Mouse (Mus musculus): ENCODE data around the gene Tldc1.

Tldc1 gene

DNA sequence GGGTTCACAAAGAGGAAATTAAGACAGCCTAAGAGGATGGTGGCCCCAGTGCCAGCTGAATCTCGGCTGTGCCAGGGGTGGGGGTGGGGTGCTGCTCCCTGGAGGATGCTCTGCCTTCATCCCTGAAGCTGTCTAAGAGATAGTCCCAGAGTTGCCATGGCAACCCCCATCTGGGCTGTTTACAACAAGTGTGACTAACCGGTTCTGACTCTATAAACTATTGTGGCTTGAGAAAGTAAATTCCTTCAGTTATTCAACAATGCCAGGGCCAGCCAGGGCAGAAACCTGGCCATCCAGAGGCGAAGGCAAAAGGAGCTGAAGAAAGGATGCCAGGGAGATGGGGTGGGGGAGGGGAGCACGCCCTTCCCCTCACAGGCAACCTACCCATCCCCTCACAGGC lies 23.0 kb upstream of the Tldc1 start:
- DNase-seq (ENCODE audit: extremely low spot score), result no peak

DNA sequence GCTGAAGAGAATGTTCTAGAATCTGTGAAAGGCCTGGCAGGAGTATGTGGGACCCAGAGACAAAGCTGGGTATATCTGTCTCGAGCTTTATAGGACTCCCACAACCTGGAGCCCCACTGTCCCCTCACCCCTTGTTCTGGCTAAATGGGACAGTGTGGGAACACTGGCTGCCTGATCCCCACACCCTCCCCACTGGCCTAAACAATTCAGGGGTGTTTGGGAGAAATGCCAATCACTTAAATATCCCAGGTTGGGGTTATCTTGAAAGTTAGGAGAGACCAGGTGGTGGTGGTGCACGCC lies 20.7 kb upstream of the Tldc1 start:
- DNase-seq (ENCODE audit: extremely low spot score), result no peak

DNA sequence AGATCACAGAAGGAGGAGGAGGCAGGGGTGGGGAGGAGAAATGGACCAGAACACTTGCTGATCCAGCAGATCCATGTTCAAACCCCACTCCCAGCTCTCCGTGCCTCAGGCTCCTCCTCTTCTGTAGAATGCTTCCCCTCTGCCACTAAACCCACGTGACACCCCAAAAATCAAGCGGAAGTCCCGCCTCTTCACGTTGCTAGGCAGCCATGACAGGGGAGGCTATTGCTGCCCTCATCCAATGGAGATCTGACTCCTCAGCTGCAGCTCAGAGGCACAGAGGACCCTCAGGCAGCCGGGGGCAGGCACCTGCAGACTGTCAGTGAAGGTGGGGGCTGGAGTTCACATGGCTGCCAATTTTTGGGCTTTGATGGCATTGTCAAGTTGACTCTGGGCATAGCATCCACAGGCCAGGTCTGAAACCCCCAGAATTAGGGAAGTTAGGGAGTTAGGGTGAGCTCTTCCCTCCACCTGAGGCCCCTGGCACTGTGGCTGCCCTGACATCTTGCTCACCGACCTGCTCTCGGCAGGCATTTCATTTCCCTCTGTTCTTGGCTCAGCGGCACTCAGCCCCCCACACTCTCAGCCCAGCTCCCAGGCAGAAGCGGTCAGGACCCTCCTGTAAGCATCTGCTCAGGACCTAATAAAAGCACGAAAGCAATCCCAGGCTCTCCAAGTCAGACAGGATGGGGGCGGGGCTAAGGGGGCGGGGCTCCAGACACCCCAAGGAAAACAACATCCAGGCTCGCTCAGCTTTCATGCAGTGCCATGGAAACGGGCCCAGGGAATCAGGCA lies 20.2 kb upstream of the Tldc1 start:
- DNase-seq (ENCODE audit: extremely low spot score), result peak; percentile 66

DNA sequence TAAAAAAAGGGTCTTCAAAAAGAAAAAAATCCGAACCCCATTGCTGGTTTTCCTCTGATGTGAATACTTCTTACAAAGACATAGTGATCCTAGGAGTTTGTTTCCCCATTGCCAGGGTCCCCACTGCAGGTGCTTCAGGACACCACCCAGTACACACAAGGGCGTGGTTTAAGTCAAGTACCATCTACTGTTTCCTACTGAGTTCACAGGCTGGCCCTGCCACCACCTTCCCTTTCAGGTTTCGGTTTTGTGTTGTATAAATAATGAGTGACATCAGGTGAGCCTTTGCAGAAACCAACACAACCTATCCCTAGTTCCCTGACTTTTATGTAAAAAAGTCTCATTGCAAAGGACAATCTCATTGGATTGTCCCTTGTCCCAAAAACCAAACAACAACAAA lies 17.4 kb upstream of the Tldc1 start:
- no peak for DNase-seq (ENCODE audit: extremely low spot score)

DNA sequence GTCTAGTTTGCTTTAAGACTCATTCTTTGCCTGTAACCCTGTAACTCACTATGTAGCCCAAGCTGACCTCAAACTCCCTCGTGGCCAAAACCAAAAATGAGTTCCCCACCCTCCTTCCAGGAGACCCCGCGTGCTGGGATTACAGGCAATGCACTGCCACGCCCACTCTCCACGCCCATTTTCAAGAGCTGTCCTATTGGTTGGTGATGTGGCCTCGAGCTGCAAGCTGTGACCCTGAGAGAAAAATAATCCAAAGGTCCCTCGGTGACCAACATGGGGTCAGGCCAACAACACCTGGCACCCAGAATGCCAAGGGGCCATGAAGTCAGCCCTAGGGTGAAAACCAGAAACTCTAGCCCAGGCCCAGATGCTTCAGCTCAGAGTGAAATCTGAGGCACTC lies 16.5 kb upstream of the Tldc1 start:
- DNase-seq (ENCODE audit: extremely low spot score), result no peak

DNA sequence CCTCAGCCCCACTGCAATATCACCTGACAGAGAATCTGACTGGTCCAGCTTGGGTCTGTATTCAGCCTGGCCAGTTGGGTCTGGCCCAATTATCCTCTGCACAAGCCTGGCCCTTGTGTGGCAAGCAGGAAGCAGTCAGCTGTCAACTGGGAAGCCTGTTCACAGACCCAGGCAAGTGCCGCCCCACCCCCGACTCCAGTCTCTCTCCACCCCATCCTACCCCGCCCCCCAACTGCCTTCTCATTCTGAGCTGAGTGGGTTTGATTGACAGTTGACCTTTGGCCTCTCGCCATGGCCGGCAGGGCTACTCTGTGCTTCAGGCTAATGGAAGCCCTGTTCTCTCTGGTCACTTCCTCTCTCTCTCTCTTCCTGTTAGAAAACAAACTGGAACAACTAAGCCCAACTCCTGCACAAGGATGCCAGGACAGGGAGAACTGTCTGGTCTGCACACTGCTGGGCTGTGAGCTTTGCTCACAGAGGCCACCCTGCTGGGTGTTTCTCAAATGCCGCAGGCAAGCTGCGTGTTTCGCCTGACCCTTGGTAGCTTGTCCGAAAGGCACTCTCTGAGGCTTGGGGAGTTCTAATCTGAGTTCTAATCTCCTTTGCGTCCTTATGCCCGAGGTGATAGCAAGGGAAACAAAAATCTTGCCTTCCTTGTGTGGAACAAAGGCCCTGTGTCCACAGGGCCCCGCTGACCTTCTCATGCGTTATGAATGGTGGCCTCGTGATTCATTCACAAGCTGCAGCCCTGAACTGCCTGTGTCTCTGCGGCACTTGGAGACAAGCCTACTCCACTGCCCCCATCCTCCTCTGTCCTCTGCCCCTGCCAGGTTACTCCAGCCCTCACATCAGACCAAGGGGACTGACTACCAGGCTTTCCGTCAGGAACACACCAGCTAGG lies 13.8 kb upstream of the Tldc1 start:
- peak; percentile 92 for DNase-seq (ENCODE audit: extremely low spot score)

DNA sequence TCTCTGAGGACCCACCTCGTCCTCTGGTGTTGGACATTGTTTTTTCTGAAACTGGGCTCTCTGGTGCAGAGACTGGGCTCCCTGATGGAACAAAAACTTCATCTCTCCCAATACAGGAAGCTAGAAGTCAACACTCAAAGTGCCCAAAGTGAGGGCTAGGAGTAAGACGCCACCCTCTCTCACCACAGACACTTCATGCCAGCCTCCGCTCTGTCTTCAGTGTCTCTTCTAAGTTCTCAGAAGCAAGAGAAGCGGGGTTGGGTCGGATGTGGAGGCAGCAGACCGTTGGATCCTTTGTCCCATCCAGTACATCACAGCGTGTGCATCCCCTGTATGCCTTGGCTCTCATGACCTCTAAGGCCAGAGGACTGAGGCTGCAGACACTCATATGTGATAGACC lies 11.4 kb upstream of the Tldc1 start:
- no peak for DNase-seq (ENCODE audit: extremely low spot score)

DNA sequence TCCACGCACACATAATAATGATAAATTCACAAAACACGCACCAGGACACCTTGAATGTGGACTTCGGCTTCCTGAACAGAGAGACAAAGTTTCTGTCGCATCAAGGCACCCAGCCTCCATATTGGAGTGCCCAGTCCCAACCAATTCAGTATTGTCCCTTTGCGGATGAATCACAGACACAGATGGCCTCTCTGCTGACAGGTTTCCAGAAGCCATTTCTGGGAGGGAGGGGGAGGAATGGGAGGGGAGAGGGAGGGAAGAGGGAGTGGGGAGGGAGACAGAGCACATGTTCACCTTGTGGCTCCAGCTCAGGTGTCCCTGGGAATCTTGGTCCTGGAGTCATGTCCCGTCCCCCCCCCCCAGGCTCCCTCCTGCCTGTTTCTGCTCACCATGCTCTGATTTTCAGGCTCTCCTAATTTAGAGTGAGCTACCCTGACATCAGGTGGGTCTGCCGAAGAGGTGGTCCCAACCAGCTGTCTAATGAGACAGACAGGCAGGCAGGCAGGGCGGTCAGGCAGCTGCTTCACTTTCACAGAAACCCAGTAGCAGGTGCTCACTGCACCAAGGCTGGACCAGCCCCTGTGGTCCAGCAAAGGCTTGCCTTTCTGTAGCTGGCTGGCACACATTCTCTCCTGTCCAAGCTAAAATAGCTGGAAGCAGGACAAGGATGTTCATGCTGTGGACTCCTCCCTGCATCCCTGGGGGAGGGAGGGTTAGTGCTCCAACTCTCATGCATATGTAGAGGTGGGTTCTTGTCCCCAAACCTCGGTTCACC lies 10.6 kb upstream of the Tldc1 start:
- DNase-seq (ENCODE audit: extremely low spot score), result no peak

DNA sequence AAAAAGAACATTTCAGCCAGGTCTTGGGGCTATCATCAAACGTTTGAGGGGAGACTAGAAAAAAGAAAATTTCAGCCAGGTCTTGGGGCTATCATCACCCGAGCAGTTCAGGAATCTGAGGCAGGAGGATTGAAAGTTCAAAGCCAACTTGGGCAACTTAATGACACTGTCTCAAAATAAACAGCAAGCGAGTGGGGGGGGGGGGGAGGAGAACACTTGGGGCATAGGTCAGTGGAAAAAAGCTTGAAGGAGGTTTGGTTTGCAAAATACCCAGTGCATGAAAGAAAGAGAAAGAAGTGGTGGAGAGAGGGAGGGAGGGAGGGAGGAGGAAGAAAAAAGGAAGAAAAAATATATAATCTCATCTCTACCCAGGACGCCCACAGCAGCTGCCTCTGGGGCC lies 9.1 kb upstream of the Tldc1 start:
- DNase-seq (ENCODE audit: extremely low spot score), result no peak

DNA sequence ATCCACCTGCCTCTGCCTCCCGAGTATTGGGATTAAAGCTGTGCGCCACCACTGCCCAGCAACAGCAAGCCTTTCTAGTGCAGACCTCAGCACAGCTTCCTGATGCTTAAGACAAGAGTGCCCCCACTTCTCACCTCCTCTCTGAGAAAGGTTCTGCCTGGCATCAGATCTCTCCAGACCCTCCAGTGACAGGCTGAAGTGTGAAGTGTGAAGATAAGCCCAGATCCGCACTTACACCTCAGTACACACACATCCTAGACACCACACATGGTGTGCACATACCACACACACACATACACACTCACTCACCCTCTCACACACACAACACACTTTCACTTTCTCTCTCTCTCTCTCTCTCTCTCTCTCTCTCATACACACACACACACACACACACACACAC lies 8.7 kb upstream of the Tldc1 start:
- DNase-seq (ENCODE audit: extremely low spot score), result no peak

DNA sequence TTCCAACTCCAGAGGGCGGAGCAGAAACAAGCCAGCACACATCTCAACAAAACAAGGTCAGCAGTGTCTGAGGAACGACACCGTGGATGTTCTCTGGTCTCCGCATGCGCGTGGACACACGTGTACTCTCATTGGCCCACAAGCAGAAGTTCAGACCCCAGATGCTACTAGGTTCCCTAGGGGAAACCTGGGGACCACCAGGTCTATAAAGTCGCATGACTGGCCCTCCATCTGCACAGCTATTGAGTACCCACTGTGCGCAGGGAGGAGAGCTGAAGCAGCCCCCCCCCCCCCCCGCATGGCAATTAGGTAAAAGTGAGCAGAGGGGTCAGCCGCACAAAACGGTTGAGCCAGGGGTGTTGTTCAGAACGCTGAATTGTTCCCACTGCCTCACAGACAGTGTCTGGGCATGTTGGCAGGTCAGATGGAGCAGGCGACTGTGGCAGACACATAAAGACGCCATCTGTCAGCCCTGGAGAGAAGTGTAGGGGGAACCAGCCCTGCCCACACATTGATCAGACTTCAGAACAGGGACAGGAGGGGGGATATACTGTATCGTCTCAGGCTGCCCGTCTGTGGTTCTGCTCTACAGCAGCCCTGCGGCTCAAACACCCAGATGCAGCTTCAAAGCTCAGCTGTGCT lies 7.7 kb upstream of the Tldc1 start:
- DNase-seq (ENCODE audit: extremely low spot score), result no peak

DNA sequence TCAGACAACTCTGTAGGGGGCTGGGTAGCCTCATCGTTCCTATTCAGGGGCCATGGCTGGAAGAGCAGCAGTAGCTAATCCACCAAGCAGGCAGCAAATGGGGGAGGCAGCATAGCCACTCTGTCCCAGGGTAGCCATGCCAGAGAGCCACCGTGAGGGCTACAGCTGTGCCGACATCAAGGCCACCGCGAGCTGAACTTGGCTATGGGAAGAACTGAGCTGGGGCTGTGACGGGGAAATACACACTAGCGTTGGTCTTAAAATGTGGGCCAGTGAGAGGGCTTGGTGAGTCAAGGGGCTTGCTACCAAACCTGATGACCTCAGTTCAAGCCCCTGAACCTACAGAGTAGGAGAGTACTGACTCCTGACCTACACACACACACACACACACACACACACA lies 6.5 kb upstream of the Tldc1 start:
- DNase-seq (ENCODE audit: extremely low spot score), result no peak

DNA sequence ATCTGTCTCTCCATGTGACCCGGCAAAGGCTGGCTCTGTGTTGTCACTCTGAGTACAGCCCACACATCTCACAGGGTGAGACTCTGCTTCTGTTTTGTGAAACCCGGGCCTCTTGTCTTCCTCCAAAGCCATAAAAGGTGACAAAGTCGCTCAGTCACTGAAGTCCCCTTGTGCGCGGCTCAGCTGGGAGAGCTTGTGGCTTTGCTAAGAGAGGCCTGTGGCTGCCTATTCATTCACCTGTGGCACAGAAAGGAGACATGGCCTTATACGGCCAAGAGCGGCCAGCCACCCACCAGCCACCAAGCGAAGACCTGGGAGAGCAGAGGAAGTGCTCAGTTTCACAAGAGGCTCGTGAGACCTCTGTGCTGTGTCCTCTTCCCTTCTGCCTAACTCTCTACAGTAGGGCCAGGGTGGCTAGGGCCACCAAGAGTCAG lies 5.9 kb upstream of the Tldc1 start:
- DNase-seq (ENCODE audit: extremely low spot score), result no peak

DNA sequence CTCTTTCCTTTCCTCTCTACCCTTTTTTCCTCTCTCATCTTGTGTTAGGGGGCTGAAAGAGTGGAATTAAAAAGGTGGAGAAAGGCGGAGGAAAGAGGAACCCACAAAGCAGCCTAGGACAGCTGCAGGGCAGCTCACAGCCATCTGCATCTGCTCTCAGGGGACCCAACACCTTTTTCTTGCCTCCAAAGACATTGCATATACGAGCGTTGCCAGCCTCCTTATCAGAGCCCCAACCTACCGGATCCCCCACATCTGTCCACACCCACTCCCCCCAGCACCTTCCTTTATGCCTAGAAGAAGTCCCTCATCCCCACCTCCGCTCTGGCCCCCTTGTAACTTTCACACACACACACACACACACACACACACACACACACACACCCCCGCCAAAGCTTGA lies 5.4 kb upstream of the Tldc1 start:
- no peak for DNase-seq (ENCODE audit: extremely low spot score)

DNA sequence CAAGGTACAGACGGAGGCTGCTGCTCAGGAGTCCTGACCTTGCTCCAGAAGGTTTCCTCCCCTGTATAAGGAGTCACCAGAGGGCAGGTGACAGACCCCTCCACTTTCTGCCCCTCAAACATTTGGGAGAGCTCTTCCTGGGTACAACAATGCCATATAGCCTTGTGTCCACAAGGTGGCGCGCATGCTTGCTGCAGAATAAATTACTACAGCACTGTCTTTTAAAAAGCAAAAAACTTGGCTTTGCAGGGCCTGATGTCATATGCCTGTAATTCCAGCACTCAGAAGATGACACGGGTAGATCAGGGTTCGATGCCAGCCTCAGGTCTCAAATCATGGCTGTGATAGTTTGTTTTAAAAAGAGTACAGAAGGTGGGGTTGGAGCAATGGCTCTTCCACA lies 4.5 kb upstream of the Tldc1 start:
- DNase-seq (ENCODE audit: extremely low spot score), result peak; percentile 59

DNA sequence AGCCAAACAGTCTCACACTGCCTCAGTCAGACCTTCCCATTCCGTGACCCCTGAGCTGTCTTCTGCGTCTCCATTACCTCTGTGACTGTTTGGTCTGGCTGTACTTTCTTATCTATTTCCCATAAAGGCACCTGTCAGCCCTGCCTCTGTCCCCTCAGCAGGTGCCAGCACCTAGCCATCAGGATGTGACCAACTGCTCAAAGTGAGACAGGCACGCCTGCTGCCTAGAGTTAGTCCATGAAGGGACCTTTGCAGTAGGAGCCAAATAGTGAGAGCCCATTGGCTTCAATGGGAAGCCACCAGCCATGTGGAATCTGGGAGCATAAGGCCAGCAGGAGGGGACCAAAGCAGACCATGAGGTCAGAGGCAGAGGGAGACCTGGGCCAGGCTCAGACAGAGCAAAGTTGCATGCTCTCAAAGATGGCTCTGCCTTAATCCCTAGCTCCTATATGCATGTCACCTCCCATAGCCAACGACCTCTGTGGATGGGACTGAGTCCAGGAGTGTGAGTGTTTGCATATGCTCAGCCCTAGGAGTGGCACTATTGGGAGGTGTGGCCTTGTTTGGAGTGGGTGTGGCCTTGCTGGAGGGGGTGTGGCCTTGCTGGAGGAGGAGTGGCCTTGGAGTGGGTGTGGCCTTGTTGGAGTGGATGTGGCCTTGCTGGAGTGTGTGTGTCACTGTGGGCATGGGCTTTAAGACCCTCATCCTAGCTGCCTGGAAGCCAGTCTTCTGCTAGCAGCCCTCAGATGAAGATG lies 3.0 kb upstream of the Tldc1 start:
- DNase-seq (ENCODE audit: extremely low spot score), result no peak

DNA sequence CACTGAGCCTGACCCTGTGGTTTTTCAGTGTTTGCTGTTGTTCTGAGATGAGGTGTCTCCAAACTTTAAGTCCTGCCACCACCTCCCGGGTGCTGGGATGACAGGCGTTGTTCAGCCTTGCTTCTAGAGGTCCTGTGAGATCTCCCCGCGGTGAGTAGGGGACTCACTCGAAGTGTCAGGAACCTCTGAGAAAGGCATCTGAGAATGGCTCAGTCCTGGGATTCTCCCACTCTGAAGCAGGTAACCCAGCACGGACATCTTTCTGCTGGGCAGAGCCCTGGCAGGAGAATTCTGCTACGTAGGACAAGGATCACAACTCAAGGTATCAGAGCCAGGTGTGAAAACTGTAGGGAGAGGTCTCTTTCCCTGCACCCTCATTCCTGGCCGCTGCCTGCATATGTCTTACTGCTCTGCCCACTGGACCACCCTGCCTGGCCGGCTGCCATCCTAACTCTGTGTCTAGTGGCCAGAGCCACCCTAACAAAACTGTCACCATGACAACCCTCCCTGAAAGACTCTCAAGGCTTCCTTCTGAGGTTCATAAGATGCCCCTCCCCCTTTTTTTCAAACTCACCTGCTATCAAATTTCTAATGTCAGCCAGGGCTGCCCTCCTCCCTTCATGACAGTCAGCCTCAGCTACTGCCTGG lies 2.3 kb upstream of the Tldc1 start:
- no peak for DNase-seq (ENCODE audit: extremely low spot score)

DNA sequence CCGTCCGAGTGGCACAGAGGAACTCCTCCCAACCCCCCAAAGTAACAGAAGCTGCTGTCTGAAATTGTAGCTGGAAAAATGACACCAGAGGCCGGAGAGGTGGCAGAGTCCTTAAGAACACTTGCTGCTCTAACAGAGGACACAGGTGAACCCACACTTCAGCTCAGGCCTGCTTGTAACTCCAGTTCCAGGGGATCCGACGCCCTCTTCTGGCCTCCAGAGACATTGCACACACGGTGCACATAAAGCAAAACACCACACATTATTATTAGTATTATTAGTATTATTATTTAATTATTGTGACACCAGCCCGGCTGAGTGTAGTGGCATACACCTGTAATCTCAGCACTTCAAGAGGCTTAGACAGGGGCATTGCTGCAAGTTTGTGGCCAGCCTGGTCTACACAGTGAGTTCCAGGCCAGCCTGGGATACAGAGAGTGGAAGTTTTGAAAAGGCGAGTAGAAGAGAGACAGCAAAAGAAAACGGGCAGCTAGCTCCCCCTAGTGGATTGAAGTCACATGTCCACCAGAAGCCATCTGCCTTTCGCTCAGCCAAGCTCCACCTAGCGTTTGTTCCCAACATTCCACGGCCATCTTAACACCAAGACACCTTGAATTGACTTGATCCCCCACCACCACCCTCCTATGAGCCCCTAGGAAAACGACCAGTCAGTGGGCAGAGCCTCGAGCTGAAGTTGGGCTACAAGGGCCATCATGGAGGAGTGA lies 959 bp upstream of the Tldc1 start:
- peak; percentile 82 for DNase-seq (ENCODE audit: extremely low spot score)

DNA sequence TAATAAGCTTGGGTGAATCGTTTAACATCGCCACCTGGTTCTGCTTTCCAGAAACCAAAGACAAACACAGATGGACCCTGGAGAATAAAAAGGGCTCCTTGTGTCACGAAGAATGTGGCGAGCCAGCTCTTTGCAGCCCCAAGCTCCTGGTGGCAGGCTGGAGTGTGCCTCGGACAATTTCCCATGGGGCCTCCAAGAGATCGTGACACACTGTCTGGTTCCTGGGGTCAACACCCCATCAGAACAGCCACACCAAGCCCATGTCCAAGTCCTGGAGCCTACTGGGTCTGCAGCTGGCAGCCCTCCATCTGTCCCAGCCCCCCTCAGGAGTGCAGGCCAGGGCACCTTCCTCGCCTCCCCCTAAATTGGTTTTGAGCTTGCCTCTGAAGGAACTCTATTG lies 451 bp downstream of the Tldc1 start:
- DNase-seq (ENCODE audit: extremely low spot score), result no peak

DNA sequence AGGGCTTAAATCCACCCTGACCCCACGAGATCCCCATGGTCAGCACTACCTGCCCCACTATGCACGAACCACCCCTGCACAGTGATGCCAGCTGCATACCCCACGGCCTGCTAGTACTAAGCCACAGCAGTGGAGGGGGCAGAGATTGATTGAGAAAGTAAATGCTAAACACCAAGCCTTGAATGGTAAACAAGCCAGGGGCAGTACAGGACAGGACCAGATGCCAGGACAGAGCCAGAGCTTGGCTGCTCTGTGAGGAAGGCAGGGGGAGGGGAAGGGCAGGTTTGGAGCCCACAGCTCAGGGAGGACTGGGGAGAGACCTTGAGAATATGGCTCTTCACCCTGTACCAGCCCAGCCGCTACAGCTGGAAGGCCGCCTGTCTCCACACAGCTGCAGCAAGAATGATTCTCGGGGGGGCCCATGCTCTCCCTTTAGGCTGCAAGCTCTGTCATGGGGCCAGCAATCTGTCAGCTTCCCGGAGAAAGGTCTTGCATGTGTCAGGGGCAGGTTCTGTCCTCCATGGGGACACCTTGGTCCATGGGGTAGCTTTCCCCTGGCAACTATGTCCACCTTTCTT lies 1.5 kb downstream of the Tldc1 start:
- no peak for DNase-seq (ENCODE audit: extremely low spot score)

Data from embryo, embryonic 9.5 days (tissue).